Mouse (Mus musculus): ENCODE results near the gene Ap3b1. TPM values are rescaled to one million over a fixed set of nuclear protein-coding genes. Genes with fewer than 3 reads are reported as not detected.

Ap3b1 gene
- 10 to 100 TPM; 58.3 to 60.1 TPM for total RNA-seq (2023)

GRCm38 (mm10) chr13:94358401-94359265 lies at the start of gene Ap3b1:
TSS of gene Ap3b1 (plus strand) at chr13:94358960.

Other genes with a start within 250 kb of the Ap3b1 start
- 10 to 100 TPM; 19.3 to 22.5 TPM for gene Scamp1, start 73.1 kb upstream of the Ap3b1 start, total RNA-seq (2023)

Data from neutrophil, adult 59 days (primary cell).